Mouse (Mus musculus): ENCODE data around the gene Gpsm2.

DNA sequence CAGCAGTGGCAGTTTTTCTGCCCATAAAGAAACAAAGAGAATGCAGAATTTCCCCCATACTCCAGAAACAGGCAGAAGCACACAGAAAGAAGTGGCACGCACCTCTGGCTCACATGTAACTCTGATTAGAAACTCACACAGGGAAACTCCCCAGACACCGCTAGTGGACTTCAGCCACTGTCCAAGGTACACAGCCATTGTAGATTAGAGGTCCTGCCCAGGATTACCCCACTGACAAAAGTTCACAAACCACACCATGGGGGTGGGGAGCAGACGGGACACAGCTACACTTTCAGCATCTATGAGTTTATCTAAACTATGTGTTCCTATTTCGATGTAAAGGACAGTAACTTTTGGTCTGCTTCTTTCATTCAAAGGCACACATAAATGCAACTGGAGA lies 7.3 kb downstream of the Gpsm2 start:
- TF ChIP-seq EP300 (IDR thresholded peaks at IDR 0.05; ENCODE audit: low read depth) (peak; percentile 63; the same call in 1 of the 2 replicates), CTCF (IDR thresholded peaks at IDR 0.05; ENCODE audit: low read depth) (no peak)
